Mouse (Mus musculus): ENCODE results near the gene Hap1. TPM values are rescaled to one million over a fixed set of nuclear protein-coding genes. Genes with fewer than 3 reads are reported as not detected.

Gene Hap1
- total and polyA plus RNA-seq, 3 experiments, result 6.6 to 34.8 TPM; not detected in 1

DNA sequence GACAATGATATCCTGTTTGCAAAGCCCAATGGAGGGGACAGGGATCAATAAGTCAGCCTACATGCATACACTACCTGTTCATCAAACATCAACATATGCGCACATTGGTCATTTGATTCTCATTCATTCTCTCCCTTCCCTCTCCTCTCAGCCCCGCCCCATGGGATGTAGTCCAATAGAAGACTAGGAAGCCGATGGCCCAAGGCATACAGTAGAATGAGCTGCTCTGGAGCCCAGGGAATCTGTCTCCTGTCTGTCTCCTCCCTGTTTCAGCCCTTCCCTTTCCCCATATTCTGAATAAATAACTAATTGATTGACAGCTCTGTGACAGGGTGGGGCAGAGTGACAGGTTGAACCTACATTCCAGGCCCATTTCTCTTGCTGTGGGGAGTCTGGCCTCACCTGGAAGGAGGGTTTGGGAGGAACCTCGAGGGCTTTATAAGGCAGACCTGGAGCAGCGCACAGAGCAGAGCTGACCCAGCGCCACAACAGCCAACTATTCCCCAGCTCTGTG is 21.9 kb downstream of the Hap1 start, which contains the start of gene Gast:
Gast (plus strand) TSS at position 464 of the 514 bp plus-strand sequence.
- H3K79me2 ChIP-seq (ENCODE audit: control insufficient read depth, insufficient read depth, low read length, poor library complexity), result no peaks in the 10 kb centered on the region
- peaks cover 1 to 6% of the 10 kb centered on the region in 2 experiments for H3K27me3 ChIP-seq (ENCODE audit: control insufficient read depth in 1 of 2, insufficient read depth in 2 of 2, low read length in 2 of 2)
- no peak within 1 kb of the TSS for H3K27ac ChIP-seq (ENCODE audit: control insufficient read depth, low read depth, low read length)
- no peaks in the 10 kb centered on the region for H3K36me3 ChIP-seq (ENCODE audit: control insufficient read depth in 1 of 2, insufficient read depth in 2 of 2, low read length in 2 of 2)
- H3K9me3 ChIP-seq (replicated peaks; ENCODE audit: insufficient read depth, low read length), result no peaks in the 10 kb centered on the region
- no peaks in the 10 kb centered on the region for H3K4me1 ChIP-seq (ENCODE audit: control insufficient read depth in 1 of 2, insufficient read depth in 2 of 2, low read length in 2 of 2)
- no peak within 1 kb of the TSS for H3K4me3 ChIP-seq (ENCODE audit: control insufficient read depth in 1 of 2, insufficient read depth in 1 of 2, low read depth in 2 of 2, low read length in 2 of 2)
- H3K9ac ChIP-seq (ENCODE audit: control insufficient read depth, low read depth, low read length, poor library complexity, severe bottlenecking), result no peak within 1 kb of the TSS
- DNase-seq (ENCODE audit: low read depth, low spot score), result no peak
- no peak for TF ChIP-seq RCOR1 (IDR thresholded peaks at IDR 0.05; ENCODE audit: low read depth, low read length)
- TF ChIP-seq MAZ (IDR thresholded peaks at IDR 0.05; ENCODE audit: low read depth, low read length), result no peak
- no peak for TF ChIP-seq BHLHE40 (IDR thresholded peaks at IDR 0.05; ENCODE audit: borderline replicate concordance, low read depth, low read length)
- TF ChIP-seq POLR2AphosphoS5 (IDR thresholded peaks at IDR 0.05; ENCODE audit: borderline replicate concordance, low read depth, low read length), result no peak
- TF ChIP-seq USF1 (IDR thresholded peaks at IDR 0.05; ENCODE audit: low read depth, low read length), result no peak
- no peak for TF ChIP-seq RAD21 (IDR thresholded peaks at IDR 0.05; ENCODE audit: low read depth, low read length)
- TF ChIP-seq MAX (IDR thresholded peaks at IDR 0.05; ENCODE audit: low read length), result no peak
- no peak for TF ChIP-seq ZNF384 (IDR thresholded peaks at IDR 0.05; ENCODE audit: low read depth, low read length)
- TF ChIP-seq GABPA (IDR thresholded peaks at IDR 0.05; ENCODE audit: low read depth, low read length), result no peak
- TF ChIP-seq CHD1 (IDR thresholded peaks at IDR 0.05; ENCODE audit: low read depth, low read length), result no peak

DNA sequence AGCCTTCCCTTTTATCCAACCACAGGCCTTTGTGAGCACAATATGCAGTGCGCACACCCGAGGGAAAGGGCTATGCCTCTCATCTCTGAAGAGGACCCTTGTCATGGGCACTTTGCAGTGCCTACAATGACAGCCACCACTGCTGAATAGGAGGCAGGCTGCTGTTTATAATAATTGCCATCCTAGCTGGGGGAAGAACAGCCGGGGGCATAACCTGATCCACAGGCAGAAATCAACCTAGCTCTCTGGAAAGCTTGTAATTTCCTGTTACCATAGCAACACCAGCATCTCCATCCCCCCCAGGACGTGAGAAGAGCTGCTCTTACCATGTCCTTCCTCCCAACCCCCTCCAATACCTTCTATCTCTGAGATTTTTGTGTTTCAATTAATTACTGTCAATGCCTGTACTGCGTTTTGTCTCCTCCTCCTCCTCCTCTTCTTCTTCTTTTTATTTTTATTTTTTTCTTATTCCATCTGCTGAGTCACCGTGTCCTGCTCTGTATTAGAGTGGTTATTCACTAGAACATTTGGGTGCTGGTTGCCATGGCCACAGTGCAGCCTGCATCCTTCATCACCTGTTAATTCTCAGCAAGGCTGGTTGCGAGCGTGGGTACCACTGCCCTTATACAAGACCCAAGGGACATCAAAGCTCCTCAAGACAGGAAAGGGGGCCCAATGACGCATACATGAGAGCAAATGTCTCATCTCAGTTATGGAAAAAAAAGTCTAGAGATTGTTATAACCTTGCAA is 23.0 kb downstream of the Hap1 start:
- H3K27me3 ChIP-seq (ENCODE audit: control insufficient read depth in 1 of 2, insufficient read depth in 2 of 2, low read length in 2 of 2), result peaks cover 1 to 4% of the 10 kb centered on the region in 2 experiments
- H3K4me1 ChIP-seq (ENCODE audit: control insufficient read depth in 1 of 2, insufficient read depth in 2 of 2, low read length in 2 of 2), result no peaks in the 10 kb centered on the region
- H3K27ac ChIP-seq (ENCODE audit: control insufficient read depth, low read depth, low read length), result no peak overlapping the region
- H3K9me3 ChIP-seq (replicated peaks; ENCODE audit: insufficient read depth, low read length), result no peaks in the 10 kb centered on the region
- H3K9ac ChIP-seq (ENCODE audit: control insufficient read depth, low read depth, low read length, poor library complexity, severe bottlenecking), result no peak overlapping the region
- TF ChIP-seq MYC (IDR thresholded peaks at IDR 0.05; ENCODE audit: low read depth, low read length) (no peak), RCOR1 (IDR thresholded peaks at IDR 0.05; ENCODE audit: low read depth, low read length) (no peak), POLR2A (IDR thresholded peaks at IDR 0.05; ENCODE audit: control insufficient read depth in 1 of 2, insufficient read depth in 1 of 2, low read depth in 1 of 2, low read length in 2 of 2, poor library complexity in 1 of 2) (no peak), MXI1 (IDR thresholded peaks at IDR 0.05; ENCODE audit: low read depth, low read length) (no peak), ZNF384 (IDR thresholded peaks at IDR 0.05; ENCODE audit: low read depth, low read length) (no peak), ELF1 (IDR thresholded peaks at IDR 0.05; ENCODE audit: low read depth, low read length) (no peak), MEF2A (IDR thresholded peaks at IDR 0.05; ENCODE audit: extremely low read depth, insufficient replicate concordance, low read depth, low read length, poor library complexity, severe bottlenecking) (no peak), SMC3 (IDR thresholded peaks at IDR 0.05; ENCODE audit: low read depth, low read length) (no peak), TBP (IDR thresholded peaks at IDR 0.05; ENCODE audit: low read depth, low read length) (no peak), POLR2AphosphoS5 (IDR thresholded peaks at IDR 0.05; ENCODE audit: borderline replicate concordance, low read depth, low read length) (no peak), NELFE (IDR thresholded peaks at IDR 0.05; ENCODE audit: low read depth, low read length) (no peak), BHLHE40 (IDR thresholded peaks at IDR 0.05; ENCODE audit: borderline replicate concordance, low read depth, low read length) (no peak), SIN3A (IDR thresholded peaks at IDR 0.05; ENCODE audit: low read length) (no peak), TAL1 (IDR thresholded peaks at IDR 0.05; ENCODE audit: low read length) (no peak), NRF1 (IDR thresholded peaks at IDR 0.05; ENCODE audit: insufficient read depth, low read depth, low read length, poor library complexity, severe bottlenecking) (no peak)
- H3K79me2 ChIP-seq (ENCODE audit: control insufficient read depth, insufficient read depth, low read length, poor library complexity), result no peaks in the 10 kb centered on the region
- no peak overlapping the region for H3K4me3 ChIP-seq (ENCODE audit: control insufficient read depth in 1 of 2, insufficient read depth in 1 of 2, low read depth in 2 of 2, low read length in 2 of 2)
- no peak for DNase-seq (ENCODE audit: low read depth, low spot score)
- H3K36me3 ChIP-seq (ENCODE audit: control insufficient read depth in 1 of 2, insufficient read depth in 2 of 2, low read length in 2 of 2), result no peaks in the 10 kb centered on the region
